Mouse (Mus musculus): ENCODE results near the gene Gse1.

Gse1 gene

DNA sequence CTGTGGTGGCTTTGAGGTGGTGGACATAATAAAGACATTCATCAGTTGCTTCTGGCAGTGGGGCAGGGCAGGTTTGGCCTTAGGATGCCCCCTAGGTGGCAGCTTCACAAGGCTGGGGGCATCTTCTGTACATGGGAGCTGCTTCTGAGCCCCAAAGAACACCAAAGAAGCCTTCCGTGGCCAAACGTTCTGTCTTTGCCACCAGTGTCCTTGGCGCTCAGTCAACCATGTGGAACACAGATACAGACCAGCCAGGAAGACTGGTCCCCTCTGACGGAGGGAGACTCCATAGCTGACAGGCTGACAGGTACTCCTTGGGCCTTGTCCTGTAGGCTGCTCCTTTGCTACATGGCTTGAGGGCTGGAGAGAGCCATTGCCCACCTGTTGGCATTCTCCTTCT, 45.2 kb downstream of the Gse1 start:
- no peak for DNase-seq (ENCODE audit: low read depth, low spot score)

DNA sequence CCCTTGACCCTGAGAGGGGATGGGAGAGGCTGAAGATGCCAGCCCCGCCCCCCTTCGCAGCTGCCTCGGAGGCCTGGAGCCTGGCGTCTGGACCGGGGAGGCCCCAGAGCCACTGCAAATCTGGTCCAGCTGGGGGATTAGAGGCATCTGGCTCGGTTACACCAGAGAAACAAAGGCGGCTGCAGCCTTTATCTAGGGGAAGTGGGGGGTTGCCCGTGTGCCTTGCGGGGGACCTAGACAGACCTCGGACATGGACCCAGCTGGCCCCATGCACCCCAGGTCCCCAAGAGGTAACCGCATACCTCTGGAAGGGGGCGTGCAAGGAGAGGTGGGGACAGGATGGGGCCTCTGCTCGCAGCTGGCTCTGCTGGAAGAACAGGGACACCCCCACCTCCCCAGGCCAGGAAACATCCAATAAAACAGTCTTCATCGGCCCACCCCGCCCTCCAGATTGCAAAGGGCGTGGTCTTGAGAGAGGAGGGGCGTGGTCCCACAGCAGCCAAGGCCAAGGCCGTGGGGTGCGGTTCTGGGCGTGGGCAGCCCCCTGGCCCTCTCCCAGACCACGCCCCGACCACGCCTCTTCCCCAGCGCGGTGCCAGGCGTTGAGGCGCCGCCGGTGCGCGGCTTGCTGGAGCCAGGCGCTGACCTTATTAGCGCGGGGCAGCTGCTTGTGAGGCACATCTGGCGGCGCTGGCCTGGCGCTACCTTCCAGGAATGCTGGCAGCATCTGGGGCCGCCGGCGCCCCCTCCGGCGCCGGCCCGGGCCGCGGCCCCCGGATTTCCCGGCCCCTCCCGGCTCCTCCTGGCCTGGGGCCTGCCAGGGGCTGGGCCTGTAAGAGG, 48.0 kb downstream of the Gse1 start:
- peak; percentile 92 for DNase-seq (ENCODE audit: low read depth, low spot score)

DNA sequence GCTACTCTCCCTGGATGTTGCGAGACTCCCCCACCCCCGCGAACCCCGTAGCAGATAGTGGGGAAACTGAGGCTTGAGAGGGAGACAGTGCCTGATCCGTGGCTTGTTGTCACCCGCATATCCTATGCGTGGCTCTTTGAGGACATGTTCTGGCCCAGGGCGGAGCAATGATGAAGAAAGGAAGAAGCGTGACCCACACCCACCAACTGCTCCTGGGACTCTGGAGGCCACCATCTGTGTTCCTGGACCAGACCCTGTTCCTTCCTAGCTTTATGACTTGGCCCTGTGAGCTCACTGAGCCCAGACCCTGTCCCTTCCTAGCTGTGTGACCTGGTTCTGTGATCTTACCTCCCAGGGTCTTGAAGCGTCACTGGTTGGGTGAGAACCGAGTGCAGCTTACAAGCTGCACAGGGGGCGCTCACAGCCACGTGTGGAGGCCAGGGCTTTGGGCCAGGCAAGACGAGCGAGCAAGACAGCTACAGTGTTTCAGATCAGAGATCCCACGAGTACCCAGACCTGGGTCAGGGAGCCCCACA, 48.7 kb downstream of the Gse1 start:
- DNase-seq (ENCODE audit: low read depth, low spot score): no peak

DNA sequence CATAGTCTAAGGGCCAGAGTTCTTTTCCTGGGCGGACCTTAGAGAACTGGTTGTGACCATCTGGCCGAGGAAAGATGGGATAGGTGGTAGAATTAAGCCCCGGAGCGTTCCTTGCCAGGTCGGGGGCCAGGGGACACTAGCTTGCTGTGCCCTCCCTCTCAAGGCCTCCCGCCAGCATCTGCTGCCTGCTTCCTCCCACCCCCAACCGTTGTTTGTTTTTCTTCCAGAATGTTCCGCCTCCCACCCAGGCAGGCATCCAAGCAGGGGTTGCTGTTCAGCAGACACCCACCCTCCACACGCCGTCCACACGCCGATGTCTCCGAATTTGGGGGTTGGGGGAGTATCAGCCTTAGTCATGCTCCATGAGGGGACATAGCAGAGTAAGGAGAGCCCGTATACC, 49.8 kb downstream of the Gse1 start:
- DNase-seq (ENCODE audit: low read depth, low spot score): no peak

DNA sequence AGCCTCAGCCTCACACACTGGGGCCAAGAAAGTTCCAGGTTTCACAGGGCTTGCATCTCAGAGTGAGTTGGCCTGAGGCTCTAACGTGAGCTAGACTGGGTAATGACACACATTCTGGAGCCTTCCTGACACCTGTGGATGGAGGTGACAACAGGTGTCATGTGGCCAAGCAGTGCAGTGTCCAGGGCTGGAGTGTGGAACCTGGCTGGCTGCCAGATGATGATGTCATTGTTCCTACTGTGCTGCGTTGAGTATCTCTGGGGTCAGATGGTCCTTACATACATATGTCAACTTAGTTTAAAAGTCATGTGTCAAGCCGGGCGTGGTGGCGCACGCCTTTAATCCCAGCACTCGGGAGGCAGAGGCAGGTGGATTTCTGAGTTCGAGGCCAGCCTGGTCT, 51.2 kb downstream of the Gse1 start:
- DNase-seq (ENCODE audit: low read depth, low spot score): no peak

DNA sequence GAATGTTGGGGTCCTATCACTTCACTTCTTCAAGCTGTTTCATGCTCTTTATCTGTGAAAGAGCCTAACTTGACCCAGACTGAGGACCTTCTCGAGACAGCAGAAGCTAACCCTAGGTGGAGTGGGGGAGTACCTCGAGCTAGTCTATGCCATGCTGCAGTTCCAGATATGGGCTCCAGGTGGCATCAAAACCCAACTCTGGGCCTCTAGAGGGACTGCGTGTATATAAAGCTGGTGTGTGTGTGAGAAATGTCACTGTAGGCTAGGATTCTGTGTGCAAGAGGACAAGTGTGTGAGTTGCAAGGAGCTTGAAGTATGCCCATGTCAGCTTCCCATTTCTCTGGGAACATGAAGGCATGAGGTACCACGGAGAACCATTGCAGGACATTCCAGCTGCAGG, 53.2 kb downstream of the Gse1 start:
- no peak for DNase-seq (ENCODE audit: low read depth, low spot score)

DNA sequence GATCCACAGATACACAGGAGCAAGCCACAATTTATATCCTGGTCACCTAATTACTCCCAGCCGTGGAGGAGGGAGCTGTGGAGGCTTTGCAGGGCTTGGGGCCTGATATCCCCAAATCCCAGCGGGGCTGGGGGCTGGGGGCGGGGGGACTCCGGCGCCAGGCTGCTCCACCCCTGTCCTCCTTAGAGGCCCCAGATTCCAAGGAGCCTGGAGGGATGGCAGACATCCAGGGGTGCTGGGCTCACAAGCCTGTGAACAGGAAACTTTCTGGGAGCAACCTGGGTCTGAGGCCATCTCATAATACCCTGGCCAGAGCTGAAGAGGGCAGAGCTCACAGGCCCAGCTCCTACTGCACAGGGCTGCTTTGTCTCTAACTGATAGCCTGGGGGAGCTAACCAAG, 54.2 kb downstream of the Gse1 start:
- DNase-seq (ENCODE audit: low read depth, low spot score): no peak

DNA sequence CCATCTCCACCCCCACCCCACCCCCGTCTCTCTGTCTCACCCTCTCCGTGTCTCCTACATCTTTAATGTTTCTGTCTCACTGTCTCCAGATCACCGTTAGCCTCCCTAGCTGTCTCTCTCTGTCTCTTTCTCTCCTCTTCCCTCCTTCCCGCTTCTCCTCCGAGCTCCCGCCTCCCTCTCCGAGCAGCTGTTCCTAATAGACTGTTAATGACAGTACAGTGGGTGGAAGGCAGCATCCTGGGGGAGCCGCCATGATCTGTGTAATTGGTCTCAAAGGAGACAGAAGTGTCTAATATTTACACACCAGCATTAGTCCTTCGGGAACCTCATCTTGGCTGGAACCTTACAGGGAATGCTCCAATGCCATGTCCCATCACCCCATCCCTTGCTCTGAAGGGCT, 56.0 kb downstream of the Gse1 start:
- DNase-seq (ENCODE audit: low read depth, low spot score): no peak

DNA sequence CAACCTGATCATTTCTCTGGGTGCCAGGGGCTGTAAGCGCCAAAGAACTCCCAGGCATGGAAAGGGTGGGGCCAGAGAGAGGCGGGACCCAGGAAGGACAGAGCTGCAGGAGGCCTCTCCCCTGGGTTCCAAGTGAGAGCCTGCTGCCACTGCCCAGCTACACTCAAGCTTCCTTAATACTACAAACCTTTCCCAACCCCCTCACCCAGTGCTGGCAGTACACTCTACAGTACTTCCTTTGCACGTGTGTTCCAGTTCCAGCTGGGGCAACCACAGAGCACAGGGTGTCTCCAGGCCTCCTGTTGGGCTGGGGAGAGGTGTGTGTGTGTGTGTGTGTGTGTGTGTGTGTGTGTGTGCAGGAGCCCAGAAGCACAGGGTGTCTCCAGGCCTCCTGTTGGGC, 56.8 kb downstream of the Gse1 start:
- no peak for DNase-seq (ENCODE audit: low read depth, low spot score)

DNA sequence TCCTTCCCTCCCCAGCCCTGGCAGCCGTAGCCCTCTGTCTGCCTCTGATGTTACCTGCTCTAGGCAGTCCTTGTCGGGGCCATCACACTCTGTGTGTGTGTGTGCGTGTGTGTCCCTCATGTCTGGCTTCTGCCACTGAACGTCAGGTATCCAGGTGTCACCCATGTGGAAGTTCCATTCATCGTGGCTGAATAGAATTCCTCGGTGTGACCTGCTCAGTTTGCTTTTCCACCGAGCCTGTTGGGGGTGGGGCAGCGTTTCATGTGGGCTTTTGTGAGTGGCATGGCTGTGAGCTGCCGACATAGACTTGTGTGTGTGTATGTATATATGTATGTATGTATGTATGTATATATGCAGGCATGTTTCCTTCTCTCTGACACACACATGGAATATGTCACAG, 57.6 kb downstream of the Gse1 start:
- DNase-seq (ENCODE audit: low read depth, low spot score): no peak

DNA sequence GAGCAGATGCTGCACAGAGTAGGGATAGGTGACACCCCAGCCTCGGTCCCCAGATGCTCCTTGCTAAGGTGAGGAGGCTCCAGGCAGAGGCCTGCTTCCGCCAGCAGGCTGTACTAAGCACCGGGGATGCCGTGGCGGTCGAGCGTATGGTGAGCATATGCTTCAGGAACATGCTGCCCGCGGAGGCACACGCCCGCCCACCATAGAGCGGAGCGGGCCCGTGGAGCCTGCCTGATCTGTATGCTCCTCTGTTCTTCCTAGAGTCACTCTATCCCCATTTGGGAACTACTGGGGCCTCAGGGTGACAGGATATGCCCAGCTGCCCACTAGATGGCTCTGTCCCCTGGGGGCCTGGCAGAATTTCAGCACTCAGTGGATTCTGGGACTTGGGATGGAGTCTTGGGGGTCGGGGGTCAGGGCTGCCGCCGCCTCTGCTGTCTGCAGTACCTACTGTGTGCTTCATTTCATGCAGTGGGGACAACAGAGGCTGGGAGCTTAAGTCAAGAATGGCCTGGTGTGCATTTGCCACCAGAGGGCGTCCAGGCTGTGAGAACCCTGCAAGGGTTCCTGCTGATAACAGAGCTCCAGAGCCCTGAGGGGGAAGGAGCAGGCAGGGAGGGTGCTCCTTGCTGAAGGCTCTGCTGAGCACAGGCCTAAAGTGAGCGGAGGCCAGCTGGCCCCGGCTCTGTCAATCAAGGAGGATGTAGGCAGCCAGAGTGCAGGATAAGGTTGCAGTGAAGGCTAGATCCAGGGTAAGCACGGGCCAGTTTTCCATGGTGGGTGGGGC, 60.1 kb downstream of the Gse1 start:
- no peak for DNase-seq (ENCODE audit: low read depth, low spot score)

DNA sequence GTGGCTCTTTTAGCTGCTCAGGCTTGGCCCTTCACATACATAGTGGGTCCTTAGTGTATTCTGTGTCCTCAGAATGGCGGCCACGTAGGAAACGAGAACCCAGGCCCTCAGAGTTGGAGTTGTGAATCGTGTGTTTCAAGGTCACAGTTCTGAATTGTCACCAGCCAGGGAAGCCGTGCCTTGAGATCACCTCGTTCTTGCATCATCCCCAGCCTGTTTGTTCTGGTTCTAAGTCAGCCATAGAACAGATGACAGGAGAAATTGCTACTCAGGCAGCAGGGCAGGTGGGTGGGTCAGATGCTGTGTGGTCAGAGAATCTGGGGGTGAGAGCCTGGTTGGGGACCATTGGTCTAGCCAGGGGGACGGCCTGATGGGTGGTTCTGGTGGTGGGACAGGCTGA, 60.9 kb downstream of the Gse1 start:
- DNase-seq (ENCODE audit: low read depth, low spot score): no peak

DNA sequence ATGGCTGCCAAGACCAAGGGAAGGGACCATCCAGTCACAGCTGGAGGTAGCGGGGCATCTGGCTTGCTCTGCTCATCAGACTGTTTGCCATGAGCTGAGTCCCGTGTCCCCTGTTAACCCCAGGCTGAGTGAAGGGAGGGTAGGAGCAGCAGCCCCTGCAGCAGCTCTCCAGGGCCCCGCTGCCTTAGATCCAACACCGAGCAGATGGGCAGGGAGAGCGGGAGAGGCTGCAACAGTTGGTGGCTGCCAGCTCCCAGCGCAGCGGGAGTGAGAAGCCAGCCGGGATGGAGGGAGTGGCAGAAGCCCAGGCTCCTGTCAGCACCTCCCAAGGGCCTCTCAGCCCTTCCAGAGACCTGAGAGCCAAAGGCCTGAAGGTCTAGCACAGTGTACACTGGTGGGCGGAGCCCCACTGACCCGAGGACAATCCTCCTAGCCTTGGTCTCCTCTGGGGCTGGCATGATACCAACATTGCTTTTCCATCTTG, 61.5 kb downstream of the Gse1 start:
- no peak for DNase-seq (ENCODE audit: low read depth, low spot score)

DNA sequence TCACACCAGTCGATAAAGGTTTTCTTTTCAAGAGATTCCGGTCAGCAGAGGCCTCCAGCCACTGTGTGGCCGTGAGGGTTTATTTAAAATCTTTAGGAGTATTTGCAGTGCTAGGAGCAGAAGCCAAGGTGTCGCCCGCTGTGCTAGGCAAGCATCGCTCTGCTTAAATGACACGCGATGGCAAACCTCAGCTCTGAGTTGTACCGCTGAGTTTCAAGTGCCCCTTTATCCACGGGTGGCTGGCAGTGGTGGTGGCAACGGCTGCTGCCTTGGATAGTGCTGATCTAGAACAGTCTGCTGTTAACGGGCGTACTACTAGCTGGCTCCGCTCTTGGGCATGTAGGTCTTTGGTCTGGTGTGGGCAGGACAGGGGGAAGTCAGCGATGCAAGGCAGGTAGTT, 62.4 kb downstream of the Gse1 start:
- DNase-seq (ENCODE audit: low read depth, low spot score): no peak

DNA sequence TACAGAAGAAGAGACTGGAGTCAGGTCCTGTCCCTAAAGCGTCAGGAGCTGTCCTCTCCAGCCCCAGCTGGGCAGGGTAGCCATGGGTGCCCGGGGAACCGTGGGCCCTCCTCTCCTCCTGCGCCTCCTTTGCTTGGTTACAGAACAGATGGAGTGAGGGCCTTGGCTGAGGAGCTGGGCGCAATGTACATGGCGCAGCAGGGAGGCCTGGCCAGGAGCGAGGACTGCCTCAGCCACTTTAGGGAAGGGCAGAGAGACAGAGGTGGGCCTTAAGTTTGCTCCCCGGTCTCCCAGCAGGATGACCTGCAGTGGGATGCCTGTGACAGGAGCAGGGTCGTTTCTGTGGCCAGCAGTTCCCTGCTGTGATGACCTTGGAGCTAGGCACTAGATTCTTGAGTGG, 63.4 kb downstream of the Gse1 start:
- no peak for DNase-seq (ENCODE audit: low read depth, low spot score)

DNA sequence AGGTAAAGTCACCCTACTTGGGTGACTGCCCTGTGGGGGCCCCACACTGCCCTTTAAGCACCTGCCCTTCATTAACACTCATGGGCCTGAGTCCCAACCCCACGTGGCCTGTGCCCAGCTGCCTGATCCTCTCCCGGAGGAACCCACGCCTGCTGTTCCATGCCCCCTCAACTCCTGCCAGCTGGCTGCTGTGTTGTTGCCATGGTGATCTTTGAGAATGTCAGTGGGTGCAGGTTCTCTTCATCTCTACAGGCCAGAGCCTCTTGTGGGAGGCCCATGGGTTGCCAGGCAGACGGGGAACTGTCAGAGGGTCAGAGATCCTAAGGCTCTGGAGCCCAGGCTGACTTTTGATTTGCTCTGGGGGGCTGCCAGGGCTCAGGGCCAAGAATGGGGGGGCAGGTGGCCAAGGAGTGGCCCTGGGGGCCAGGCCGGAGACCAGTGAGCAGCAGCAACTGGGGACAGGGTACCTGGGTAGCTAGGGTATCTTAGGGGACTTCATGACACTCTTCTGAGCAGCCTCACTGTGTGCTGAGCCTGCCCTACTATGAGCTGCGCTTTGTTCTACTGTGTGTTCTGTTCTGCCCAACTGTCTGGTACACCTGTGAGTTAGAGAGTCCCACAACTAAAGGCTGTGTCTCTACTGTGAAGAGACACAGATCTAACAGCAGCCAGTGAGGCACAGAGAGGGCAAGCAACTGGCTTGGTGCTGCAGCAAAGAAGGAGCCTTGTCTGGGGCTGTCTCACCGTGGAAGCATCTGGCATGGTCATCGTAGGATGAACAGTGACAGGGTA, 64.3 kb downstream of the Gse1 start:
- DNase-seq (ENCODE audit: low read depth, low spot score): no peak

DNA sequence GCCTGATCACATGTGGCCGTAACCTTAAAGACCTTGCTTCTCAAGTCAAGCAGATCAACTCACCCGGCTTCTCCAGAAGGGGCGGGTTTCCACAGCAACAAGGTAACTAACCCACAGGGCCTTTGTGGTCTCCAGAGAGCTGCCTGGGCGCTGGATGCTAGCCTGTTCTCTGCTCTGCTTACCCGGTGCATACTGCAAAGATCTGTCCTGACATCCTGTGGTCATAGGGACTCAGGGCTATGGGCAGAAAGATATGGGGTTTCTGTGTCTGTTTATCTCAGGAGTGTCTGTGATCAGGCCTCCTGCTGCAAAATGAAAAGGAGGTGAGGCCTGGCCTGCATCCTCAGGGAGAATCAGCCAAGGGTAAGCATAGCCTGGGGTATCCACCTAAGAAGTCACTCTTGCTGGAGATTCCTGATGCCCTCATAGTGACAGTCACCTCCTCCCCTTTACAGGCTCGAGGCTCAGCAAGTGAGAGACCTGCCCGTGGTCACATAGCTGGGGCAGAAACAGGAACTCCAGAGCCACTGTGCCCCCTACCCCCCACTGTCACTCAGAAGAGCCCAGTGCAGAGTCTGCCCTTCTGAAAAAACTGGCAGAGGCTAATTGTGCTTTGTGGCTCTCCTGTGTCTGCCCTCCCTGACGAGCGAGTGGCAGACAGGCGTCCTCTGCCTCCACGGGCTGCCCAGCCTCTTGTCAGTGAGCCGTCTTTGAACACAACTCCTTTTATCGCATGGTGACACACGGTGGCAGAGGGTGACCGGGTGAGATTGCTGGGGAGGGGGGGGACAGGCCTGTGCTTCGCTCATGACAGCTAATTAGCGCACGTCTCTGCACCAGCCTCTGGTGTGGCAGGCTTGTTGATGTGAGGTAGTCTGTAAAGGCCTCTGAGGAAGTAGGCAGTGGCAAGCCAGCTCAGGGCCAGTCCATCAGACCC, 65.4 kb downstream of the Gse1 start:
- no peak for DNase-seq (ENCODE audit: low read depth, low spot score)

DNA sequence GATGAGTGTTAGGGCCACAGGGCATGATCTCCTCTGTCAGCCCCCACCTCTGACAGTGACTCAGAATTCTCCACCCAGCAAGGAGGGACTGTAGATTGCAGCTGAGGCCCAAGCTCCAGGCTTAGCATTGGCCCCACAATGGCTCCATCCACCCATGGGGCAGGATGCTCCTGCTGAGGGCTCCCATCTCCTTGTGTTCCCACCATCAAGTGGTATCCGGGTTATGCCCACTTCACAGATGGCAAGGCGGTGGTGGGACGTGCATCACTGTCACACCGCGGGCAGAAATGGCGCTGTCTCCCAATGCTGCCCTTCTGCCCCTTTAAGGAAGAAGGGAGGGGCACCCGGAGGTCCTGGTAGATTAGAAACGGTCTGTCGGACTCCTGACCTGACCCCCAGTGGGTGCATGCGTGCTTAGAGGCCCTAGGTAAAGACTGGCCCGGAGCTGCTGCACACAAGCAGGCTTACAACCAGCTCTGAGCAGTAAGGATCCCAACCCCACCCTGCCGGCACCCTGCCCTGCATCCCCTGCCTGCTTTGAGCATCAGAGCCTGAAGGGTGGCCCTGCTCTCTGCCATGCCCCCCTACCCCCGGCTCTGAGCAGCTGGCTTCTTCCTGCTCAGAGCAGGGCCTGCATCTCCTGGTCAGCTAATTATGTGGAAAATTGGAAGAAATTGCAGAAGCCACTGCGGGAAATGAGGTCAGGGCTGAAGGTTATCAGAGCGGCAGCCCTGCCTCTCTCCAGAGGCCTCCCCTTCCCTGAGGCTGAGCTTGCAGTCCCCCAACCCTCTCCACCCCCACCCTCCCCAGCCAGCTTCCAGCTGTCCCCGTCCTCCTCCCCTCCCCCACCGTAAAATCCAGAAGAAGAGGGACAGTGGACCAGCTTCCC, 67.0 kb downstream of the Gse1 start:
- no peak for DNase-seq (ENCODE audit: low read depth, low spot score)

DNA sequence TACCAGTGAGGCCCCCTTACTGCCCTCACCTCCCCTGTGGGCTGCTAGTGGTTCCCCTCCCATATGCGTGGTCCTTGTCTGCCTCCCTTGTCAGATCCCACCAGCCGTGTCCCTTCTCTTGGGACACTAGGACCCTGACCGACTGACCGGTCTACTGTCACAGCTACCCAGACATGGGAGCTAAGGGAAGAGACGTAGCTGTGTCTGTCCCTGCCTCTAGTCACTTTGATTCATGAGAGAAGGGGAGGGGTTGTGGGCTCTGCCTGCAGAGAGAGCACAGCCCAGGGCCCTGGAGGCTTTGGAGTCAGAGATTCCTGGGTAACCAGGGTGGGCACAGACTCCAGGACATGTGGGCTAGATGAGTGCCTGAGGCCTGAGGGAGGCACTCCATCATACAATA, 68.7 kb downstream of the Gse1 start:
- no peak for DNase-seq (ENCODE audit: low read depth, low spot score)

All from embryo, embryonic 11.5 days (tissue).